Mouse (Mus musculus): ENCODE data around the gene Eml4. TPM values are rescaled to one million over a fixed set of nuclear protein-coding genes. Genes with fewer than 3 reads are reported as not detected.
A peak's percentile ranks its signal among the peaks of the same experiment; 100 is the strongest.

Gene Eml4
- polyA plus RNA-seq (2012; fragmentation: generic; extraction: Trizol), result 5.5 TPM
- long read RNA-seq, experiment 1, partial matches to known transcripts, result 5 of 8 reads
- long read RNA-seq, experiment 1, other reads (novel, unspliced or antisense), result 3 of 8 reads
- long read RNA-seq, experiment 2, full-length matches to known transcripts, result 30 of 47 reads
- long read RNA-seq, experiment 2, partial matches to known transcripts, result 6 of 47 reads
- long read RNA-seq, experiment 2, other reads (novel, unspliced or antisense), result 11 of 47 reads

DNA sequence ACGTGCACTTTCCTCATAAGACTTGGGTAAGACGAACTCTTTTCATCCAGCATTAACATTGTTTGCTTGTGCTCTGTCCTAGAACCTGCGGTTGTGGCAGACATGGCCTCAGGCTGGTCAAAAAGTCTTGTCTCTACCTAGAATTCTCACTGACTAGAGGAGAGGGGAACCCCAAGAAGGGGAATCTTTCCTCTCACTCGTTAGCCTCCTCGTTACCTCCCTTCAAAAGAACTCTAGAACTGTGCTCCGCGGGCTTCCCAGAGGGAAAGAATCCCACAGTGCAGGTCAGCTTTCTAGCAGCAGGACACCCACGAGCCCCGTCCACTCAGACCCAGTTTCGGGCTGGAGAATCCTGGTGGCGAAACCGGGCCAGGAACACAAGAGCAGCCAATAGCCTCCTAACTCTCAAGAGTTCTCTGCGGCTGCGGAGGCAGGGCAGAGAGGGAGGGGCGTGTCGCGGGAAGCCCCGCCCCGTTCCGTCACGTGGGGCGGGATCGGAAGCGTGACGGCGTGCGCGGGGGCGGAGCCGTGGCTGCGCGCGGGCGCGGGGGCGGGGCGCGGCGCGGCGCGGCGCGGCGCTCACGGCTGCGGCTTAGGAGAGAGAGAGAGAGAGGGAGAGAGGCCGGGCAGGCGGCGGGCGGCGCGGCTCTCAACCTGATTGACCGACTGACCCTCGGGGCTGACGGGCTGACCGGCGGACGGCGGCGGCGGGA lies at the start of gene Eml4:
TSS of gene Eml4 (plus strand) at position 553 of the 713 bp plus-strand sequence.
- TF ChIP-seq MAX (IDR thresholded peaks at IDR 0.05) (peak; percentile 36), MYOG (IDR thresholded peaks at IDR 0.05; ENCODE audit: control insufficient read depth, extremely low read depth, insufficient read length) (no peak), USF1 (IDR thresholded peaks at IDR 0.05; ENCODE audit: low read depth) (peak; percentile 86)
- H3K36me3 ChIP-seq (ENCODE audit: control insufficient read depth, insufficient read depth), result no peaks in the 10 kb centered on the region
- no peaks in the 10 kb centered on the region for H3K27me3 ChIP-seq (ENCODE audit: control insufficient read depth, insufficient read depth, insufficient read length)
- peak within 1 kb of the TSS; percentile 62 for H3K4me3 ChIP-seq (ENCODE audit: insufficient read depth, poor library complexity, severe bottlenecking)
- peaks cover 47% of the 10 kb centered on the region for H3K79me2 ChIP-seq (ENCODE audit: control insufficient read depth, insufficient read depth)
- H3ac ChIP-seq (ENCODE audit: control insufficient read depth, insufficient read length, low read depth), result peak within 1 kb of the TSS; percentile 95
- H3K79me3 ChIP-seq (ENCODE audit: low read depth), result peaks cover 36% of the 10 kb centered on the region

DNA sequence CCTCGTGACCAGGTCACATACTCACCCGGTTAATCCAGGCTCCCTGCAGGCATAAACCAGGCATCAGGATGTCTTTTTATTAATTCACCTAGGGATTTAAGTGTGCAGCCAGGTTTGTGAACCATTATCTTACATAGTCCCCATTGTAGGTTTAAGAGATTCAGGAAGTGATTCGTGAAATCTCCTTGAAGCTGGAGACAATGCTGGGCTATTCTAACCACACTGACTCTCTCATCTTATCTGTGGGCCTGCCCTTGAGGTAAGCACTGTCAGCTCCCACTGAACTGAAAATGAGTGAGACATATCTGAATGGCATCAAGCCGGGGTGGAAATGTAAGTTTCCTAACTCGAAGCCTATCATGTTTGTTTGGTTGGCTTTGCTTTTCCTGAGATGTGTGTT lies 49.3 kb upstream of the Eml4 start:
- Histone ChIP-seq H3ac (ENCODE audit: control insufficient read depth, insufficient read length, low read depth) (no peak overlapping the region), H3K79me3 (ENCODE audit: low read depth) (no peaks in the 10 kb centered on the region), H3K27me3 (ENCODE audit: control insufficient read depth, insufficient read depth, insufficient read length) (no peaks in the 10 kb centered on the region), H3K36me3 (ENCODE audit: control insufficient read depth, insufficient read depth) (no peaks in the 10 kb centered on the region), H3K4me3 (ENCODE audit: insufficient read depth, poor library complexity, severe bottlenecking) (no peak overlapping the region), H3K79me2 (ENCODE audit: control insufficient read depth, insufficient read depth) (no peaks in the 10 kb centered on the region)
- no peak for TF ChIP-seq CEBPB (IDR thresholded peaks at IDR 0.05; ENCODE audit: low read depth)
- no peak for TF ChIP-seq MYOD1 (IDR thresholded peaks at IDR 0.05; ENCODE audit: control insufficient read depth, insufficient read length, low read depth)
- TF ChIP-seq MAX (IDR thresholded peaks at IDR 0.05), result no peak
- TF ChIP-seq MYOG (IDR thresholded peaks at IDR 0.05; ENCODE audit: control insufficient read depth, extremely low read depth, insufficient read length), result no peak
- no peak for TF ChIP-seq FOSL1 (IDR thresholded peaks at IDR 0.05; ENCODE audit: insufficient read depth, low read length, poor library complexity, severe bottlenecking)
- no peak for TF ChIP-seq USF1 (IDR thresholded peaks at IDR 0.05; ENCODE audit: low read depth)
- TF ChIP-seq CTCF (IDR thresholded peaks at IDR 0.05; ENCODE audit: control insufficient read depth, insufficient read depth, insufficient read length), result no peak

DNA sequence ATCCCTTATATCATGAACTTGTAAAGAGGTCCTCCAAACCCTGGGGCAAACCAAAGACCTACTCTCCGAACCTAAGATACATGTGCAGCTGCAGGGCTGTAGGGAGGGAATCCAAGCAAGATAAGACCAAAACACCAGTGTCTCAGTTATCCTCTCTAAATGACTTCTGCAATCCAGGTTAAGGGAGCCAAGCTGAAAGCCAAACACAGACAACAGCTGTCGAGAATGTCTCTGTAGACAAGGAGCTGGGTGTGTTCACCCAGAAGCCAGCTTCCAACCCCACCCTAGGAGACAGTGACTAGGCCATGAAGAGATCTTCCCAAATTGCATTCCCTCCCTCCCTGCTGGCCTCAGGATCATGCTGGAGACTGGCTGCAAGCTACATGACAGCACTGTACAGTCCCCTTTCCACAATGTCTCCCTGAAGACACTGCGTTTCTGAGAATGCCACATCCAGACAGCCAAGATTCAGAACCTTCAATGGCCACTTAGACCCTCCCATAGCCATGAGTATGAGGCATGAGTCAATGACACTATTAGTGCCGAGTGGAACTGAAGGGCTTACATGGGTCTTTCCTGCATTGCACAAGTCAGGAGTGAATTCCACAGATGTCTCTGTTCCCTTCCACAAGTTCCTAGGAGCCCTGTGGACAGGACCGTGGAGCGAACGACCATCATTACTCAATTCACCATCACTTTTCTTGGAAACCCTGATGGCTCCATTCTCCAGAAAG lies 46.5 kb upstream of the Eml4 start:
- no peak for TF ChIP-seq MAX (IDR thresholded peaks at IDR 0.05)
- no peak for TF ChIP-seq FOSL1 (IDR thresholded peaks at IDR 0.05; ENCODE audit: insufficient read depth, low read length, poor library complexity, severe bottlenecking)
- TF ChIP-seq CEBPB (IDR thresholded peaks at IDR 0.05; ENCODE audit: low read depth), result no peak
- no peak for TF ChIP-seq USF1 (IDR thresholded peaks at IDR 0.05; ENCODE audit: low read depth)
- no peak for TF ChIP-seq CTCF (IDR thresholded peaks at IDR 0.05; ENCODE audit: control insufficient read depth, insufficient read depth, insufficient read length)
- TF ChIP-seq MYOD1 (IDR thresholded peaks at IDR 0.05; ENCODE audit: control insufficient read depth, insufficient read length, low read depth), result no peak
- no peak for TF ChIP-seq MYOG (IDR thresholded peaks at IDR 0.05; ENCODE audit: control insufficient read depth, extremely low read depth, insufficient read length)
- H3K79me2 ChIP-seq (ENCODE audit: control insufficient read depth, insufficient read depth), result no peaks in the 10 kb centered on the region
- no peak overlapping the region for H3ac ChIP-seq (ENCODE audit: control insufficient read depth, insufficient read length, low read depth)
- H3K27me3 ChIP-seq (ENCODE audit: control insufficient read depth, insufficient read depth, insufficient read length), result no peaks in the 10 kb centered on the region
- no peaks in the 10 kb centered on the region for H3K36me3 ChIP-seq (ENCODE audit: control insufficient read depth, insufficient read depth)
- H3K4me3 ChIP-seq (ENCODE audit: insufficient read depth, poor library complexity, severe bottlenecking), result no peak overlapping the region
- no peaks in the 10 kb centered on the region for H3K79me3 ChIP-seq (ENCODE audit: low read depth)

DNA sequence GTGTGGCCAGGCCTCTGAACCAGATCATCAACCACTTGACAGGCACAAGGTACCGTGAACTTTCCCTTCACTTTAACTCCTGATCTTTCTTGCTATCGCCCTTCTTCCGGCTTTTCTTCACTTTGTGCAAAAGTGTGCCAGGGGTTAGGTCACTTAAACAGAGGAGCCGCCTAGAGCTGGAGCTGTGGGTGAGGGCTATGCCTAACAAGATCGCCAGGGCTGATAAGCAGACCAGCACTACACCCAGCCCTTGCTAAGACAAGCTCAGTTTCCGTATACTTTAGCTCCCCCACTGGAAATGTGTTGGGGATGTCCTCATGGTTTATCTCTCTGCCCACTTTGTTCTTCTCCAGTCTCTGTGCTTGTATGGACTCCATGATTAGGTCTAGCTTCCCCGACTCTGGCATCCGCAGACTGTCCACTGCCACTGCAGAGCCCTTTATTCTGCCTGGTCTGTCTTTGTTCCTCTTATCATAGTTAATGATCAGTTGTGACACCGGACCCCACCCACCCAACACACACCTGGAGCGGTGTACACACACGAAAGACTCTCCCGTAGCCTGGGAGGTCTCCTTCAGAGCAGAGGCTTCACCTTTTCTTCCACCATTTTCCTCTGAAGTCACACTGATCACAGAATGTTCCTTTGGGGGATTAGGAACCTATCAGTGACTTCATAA lies 43.6 kb upstream of the Eml4 start:
- no peaks in the 10 kb centered on the region for H3K79me2 ChIP-seq (ENCODE audit: control insufficient read depth, insufficient read depth)
- TF ChIP-seq CEBPB (IDR thresholded peaks at IDR 0.05; ENCODE audit: low read depth), result no peak
- TF ChIP-seq MYOD1 (IDR thresholded peaks at IDR 0.05; ENCODE audit: control insufficient read depth, insufficient read length, low read depth), result no peak
- no peak for TF ChIP-seq MYOG (IDR thresholded peaks at IDR 0.05; ENCODE audit: control insufficient read depth, extremely low read depth, insufficient read length)
- no peak for TF ChIP-seq USF1 (IDR thresholded peaks at IDR 0.05; ENCODE audit: low read depth)
- no peak for TF ChIP-seq FOSL1 (IDR thresholded peaks at IDR 0.05; ENCODE audit: insufficient read depth, low read length, poor library complexity, severe bottlenecking)
- TF ChIP-seq CTCF (IDR thresholded peaks at IDR 0.05; ENCODE audit: control insufficient read depth, insufficient read depth, insufficient read length), result no peak
- TF ChIP-seq MAX (IDR thresholded peaks at IDR 0.05), result no peak
- H3K27me3 ChIP-seq (ENCODE audit: control insufficient read depth, insufficient read depth, insufficient read length), result no peaks in the 10 kb centered on the region
- H3K79me3 ChIP-seq (ENCODE audit: low read depth), result no peaks in the 10 kb centered on the region
- no peak overlapping the region for H3K4me3 ChIP-seq (ENCODE audit: insufficient read depth, poor library complexity, severe bottlenecking)
- H3ac ChIP-seq (ENCODE audit: control insufficient read depth, insufficient read length, low read depth), result no peak overlapping the region
- no peaks in the 10 kb centered on the region for H3K36me3 ChIP-seq (ENCODE audit: control insufficient read depth, insufficient read depth)

DNA sequence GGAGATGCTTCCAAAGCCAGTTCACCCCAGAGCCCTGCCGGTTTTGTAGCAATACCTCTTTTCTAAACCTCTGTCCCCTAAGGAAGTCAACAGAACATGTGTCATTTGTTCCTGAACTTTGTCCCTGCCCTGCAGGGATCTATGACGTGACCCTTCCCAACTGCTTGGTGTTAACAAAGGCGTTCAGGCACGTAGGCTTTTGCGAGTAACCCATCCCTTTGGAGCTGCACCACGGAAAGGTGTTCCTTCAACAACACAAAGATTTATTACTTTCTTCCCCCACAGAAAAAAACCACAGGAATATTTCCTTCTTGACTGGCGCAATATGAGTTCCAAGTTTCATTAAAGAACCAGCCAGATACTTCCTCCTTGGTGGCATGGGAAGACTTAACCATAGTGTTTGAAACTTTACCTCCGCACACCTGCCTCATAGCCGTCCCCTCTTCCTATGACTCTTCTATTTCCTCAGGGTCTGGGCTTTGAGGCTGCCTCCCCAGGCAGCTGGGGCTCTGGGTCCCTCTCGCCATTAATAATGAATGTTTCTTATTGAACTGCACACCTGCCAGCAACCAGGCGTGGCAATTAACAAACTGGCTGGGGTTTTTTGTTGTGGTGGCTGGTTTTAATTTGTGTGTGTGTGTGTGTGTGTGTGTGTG lies 43.0 kb upstream of the Eml4 start:
- H3K36me3 ChIP-seq (ENCODE audit: control insufficient read depth, insufficient read depth), result no peaks in the 10 kb centered on the region
- no peak for TF ChIP-seq MYOD1 (IDR thresholded peaks at IDR 0.05; ENCODE audit: control insufficient read depth, insufficient read length, low read depth)

More for the DNA sequence above, 43.0 kb upstream of the Eml4 start:
- Histone ChIP-seq H3K27me3 (ENCODE audit: control insufficient read depth, insufficient read depth, insufficient read length) (no peaks in the 10 kb centered on the region), H3K79me2 (ENCODE audit: control insufficient read depth, insufficient read depth) (no peaks in the 10 kb centered on the region), H3ac (ENCODE audit: control insufficient read depth, insufficient read length, low read depth) (no peak overlapping the region), H3K4me3 (ENCODE audit: insufficient read depth, poor library complexity, severe bottlenecking) (no peak overlapping the region), H3K79me3 (ENCODE audit: low read depth) (no peaks in the 10 kb centered on the region)

Measured in C2C12 (cell line).